Mouse (Mus musculus) CH12F3 (cell line): ENCODE results near the gene Rabl3.

Source experiments
- in situ Hi-C: fragments of 300-500 bp; cut with MboI; formaldehyde crosslinking; loops from 2 replicates; pipeline ENCODE4 v1.14.3; 2020; ENCODE audit warnings: low sequenced_read_pairs

The Rabl3 gene

DNA sequence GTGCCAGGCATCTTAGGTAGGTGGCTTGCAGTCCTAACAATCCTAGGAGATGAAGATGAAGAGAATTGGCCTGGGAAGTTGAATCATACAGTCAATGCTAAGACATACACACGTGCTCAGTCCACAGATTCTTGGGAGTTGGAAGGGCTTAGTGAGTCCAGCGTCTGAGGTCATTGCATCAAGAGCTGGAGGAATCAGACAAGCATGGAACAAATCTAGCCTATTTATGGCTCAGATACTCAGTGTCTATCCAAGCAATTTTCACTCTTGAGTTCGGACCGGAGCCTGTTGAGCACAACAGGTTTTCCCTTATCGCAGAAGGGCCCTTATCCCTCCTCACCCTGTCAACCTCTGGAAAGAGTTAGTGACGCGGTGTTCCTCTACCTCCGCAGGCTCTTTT, 51.9 kb downstream of the Rabl3 start:
- in situ Hi-C loops, result no loop called here

DNA sequence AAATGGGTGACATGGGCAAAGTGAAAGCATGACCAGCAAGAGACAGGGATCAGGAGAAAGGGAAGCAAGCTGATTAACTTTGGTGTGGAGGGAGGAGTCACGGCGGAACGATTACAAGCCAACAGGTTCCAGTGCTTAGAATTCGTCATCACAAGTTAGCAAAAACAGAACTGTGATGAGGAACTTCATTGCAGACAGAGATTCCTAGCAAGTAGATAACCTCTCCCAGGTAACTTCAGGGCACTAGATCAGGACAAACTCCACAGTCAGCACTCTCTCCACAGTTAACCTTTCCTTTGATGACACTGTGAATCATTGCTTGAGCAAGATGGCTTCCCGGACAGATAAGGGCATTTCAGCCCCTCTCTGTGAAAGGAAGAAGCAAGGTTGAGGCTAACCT, 57.7 kb downstream of the Rabl3 start:
- in situ Hi-C loops, result no loop called here

- in situ Hi-C loops, result no loop called here
Measured at GRCm38 (mm10) chr16:37598463-37598862, 58.8 kb downstream of the Rabl3 start.

- in situ Hi-C loops, result no loop called here
Measured at GRCm38 (mm10) chr16:37599326-37599725, 59.6 kb downstream of the Rabl3 start.

DNA sequence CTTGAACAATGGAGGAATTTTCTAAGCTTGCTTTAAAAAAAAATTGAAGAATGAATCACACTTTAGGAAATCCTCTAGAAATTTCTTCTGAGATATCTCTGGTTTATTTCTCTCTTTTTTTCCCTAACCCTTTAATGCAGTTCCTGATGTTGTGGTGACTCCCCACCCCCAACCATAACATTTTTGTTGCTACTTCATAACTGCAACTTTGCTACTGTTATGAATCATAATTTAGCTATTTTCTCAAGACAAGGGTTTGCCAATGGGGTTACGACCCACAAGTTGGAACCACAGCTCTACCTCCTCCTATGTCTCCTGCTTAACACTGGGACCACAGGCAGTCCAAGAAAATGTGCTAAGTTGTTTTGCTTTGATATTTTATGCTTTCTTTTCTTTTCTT, 63.7 kb downstream of the Rabl3 start:
- in situ Hi-C loops, result no loop called here

DNA sequence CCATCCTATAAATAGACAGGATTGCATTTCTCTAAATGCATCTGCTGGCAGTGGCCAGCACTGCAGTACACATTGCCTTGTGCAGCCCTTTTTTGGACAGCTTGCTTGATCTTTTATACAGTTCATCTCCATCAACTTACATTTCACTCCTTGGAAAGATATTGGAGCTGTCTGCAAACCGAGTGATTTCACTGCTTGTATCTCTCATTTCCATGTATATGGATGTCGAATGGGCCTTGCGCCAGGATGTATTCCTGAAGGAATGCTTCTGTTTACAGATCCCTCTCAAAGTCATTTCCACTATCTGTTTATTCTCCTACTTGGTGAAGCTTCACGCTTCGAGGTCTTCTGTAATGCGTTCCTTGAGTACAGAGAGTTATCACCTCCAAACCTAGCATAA, 64.6 kb downstream of the Rabl3 start:
- in situ Hi-C loops, result no loop called here

DNA sequence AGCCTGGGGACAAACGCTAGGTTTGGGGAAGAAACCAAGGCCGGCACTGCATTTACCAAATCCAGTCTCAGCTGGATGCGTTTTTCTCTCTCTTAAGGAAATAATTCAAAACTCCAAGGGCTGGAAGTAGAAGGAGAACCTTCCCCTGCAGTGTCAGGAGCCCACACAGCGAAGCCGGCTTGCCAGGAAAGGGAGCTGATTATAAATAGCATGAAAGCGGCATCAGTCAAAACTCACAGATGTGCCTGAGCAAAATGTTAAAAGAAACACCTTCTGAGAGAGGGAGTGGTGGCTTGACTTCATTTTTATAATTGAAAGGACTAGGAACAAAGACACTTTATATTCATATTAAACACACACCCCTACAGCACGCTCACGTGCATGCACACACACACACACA, 70.6 kb downstream of the Rabl3 start:
- in situ Hi-C loops, result no loop called here

GRCm38 (mm10) chr16:37611072-37611471, 71.4 kb downstream of the Rabl3 start:
- in situ Hi-C loops, result no loop called here

DNA sequence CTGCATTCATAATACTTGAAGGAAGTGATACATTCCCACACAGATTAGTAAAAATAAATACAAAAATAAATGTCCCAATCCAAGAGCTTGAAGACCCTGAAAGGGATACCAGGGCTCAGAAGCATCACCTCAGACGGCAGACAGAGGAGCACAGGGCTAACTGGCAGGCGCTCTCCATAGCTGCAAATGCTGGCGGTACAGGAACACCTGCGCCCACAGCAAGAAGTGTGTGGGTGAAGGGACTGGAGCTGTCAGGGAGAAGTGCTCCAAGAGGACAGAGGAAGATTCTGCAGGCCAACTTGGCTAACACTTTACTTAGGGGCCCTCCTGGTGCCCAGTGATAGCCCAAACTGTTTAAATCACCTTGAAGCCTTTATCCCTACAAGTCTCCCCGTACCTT, 72.3 kb downstream of the Rabl3 start:
- in situ Hi-C loops, result no loop called here

GRCm38 (mm10) chr16:37614540-37614939, 74.9 kb downstream of the Rabl3 start:
- in situ Hi-C loops, result no loop called here

DNA sequence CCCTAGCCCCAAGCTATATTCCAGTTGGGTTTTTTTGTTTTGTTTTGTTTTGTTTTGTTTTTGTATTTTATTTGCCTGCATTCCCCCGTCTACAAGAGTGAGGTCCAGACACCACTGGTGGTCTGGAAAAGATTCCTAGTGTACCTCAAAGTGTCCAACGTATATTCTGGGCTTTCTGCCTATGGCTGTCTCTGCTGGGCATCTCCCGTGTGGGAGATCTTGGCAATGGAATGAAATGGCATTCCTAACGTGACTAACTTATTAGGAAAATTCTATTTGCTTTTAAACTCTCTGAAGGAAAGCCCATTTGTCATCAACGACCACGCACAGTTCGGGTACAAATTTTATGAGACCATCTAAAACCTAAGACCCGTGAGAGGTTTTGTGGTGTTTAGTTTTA, 75.7 kb downstream of the Rabl3 start:
- in situ Hi-C loops, result no loop called here

DNA sequence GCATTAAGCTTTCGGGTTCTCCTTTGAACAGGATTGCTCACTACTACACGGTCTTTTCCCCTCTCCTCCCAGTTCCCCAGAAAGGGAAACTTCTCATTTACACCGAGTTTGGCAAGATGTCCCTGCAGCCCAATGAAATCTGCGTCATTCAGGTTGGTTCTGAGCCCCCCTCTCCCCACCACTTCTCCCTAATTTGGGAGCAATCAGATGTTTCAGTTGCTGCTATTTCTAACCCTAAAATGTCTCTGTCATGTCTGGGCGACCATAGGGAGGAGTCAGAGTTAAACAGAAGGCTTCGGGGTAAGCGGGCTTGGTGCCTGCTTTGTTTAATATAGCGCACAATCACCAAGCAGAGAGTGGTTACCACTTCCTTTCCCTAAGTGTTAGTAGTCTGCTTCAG, 76.4 kb downstream of the Rabl3 start:
- in situ Hi-C loops, result no loop called here

- in situ Hi-C loops, result no loop called here
Measured at GRCm38 (mm10) chr16:37617695-37618094, 78.0 kb downstream of the Rabl3 start.
